Mouse (Mus musculus) E14TG2a.4 (cell line): Measurements from ENCODE around the gene D630003M21Rik.

Source experiments
- CTCF ChIP-seq: conservative IDR thresholded peaks from 2 replicates; pipeline ENCODE4 v1.5.1; 2014; ENCODE audit warnings: low read length
- NANOG ChIP-seq: IDR thresholded peaks from 2 replicates; pipeline ENCODE4 v1.6.1; 2014; ENCODE audit warnings: borderline replicate concordance, low read length, mixed read lengths

DNA sequence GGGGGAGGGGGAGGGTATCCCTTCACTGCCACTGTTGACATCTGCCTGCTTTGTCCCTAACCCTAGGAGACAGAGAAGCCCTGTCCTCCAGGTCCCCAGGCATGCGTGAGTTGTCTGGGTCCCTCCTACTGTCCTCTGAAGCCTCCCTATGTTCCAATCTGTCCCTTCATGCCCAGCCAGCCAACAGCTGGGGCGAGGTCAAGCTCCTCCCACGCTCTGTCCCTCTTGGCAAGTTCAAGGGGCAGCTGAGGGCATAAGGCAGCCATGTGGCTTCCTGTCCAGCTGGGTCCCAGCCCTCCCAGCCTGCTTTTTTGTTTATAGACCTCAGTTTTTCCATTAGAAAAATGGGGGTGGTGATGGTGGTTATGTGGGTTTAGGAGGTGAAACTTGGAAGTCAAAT, 29.7 kb downstream of the D630003M21Rik start:
- TF ChIP-seq CTCF (no peak), NANOG (no peak)
